Mouse (Mus musculus): ENCODE data around the gene Ccdc62. TPM values are rescaled to one million over a fixed set of nuclear protein-coding genes. Genes with fewer than 3 reads are reported as not detected.

The Ccdc62 gene
- total RNA-seq, 2 experiments from 2014 or later = 2.9 to 3.3 TPM

DNA sequence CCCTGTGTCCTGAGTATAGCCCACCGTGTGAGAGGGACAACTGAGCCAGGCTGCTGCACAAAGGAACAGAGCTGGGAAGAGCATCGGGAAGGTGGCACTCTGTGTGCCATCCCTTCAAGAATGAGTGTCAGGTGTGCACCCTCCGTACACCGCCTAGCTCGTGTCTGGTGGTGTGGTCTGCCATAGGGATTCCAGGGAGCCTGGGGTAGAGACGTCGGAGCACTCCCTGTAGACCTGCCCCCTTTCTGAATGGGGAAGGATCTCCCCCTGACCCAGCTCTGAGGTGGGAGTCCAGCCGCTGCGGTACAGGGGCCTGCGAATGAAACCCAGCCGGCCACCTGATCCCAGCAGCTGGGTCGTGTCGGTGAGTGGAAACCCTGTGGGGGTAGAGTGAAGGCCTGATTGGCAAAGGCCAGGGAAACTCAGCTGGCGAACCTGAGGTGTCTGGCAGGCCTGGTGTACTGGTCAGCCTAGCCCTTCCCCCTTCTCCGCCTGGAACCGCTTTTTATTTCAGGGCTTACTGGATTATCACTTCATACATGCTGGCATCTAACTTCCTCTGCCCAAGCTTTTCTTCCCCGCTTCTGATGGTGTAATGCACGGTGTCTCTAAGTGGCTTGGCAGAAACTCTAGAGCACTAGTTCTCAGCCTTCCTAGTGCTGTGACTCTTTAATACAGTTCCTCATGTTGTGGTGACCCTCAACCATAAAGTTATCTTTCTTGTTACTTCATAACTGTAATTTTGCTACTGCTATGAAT lies 48.9 kb downstream of the Ccdc62 start:
- no peak for DNase-seq

DNA sequence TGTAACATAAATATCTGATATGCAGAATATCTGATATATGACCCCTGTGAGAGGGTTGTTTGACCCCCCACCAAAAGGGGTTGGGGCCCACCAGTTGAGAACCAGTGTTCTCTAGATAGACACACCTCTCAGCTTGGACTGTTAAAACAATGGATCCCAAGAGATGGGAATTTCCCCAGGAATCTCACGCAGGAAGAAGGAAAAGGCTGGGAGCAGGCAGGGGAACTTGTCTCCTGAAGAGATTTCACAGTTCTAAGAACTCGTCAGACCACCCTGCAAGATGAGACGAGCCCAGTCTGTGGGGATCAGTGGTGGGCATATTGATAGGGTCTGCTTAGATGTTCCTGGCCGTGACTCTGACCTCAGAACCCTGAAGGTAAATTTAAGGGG lies 49.5 kb downstream of the Ccdc62 start:
- DNase-seq = no peak

DNA sequence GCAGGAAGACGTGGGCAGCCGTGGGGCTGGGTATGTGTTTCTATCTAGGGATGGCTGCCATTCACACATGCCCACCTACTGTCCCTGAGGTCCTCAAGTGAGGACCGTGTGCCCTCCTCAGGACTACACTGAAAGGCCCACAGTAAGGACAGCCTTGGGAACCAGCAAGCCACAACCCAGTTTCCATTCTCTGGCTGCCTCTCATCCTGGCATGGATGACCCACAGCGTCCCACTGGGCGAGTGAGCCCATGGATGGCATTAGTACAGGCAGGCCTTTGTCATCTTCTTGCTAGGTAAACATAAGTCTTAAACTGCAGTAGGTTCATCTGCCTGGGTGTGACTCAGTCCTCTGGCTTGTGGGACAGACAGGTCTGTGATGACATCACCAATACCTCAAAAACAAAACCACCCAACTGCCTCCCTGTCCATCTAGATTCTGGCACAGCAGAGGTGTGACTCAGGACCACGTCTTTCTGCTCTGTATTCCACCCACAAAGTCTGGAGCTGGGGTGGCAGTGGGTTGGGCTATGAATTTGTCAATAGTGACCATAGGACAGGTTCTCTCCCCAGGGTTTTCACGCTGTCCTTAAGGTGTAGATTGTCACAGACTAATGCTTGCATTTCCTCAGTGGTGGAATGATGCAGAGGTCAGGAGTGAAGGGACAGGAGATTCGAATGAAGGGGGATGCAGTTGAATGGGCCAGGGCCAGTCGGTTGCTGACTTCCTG lies 50.2 kb downstream of the Ccdc62 start:
- DNase-seq = no peak

DNA sequence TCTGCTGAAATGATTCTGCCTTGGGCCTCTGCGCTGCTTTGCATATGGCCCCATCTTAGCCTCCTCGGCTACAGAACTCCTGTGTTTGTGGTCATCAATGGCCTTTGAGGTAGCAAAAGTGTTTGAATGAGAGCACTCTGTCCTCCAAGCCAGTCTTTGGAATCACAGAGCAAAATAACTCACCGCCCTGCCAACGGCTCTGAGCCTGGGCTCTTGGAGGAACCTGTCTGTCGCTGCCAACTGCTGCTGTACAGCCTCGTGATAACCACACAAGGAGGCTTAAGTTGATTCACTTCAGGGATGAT lies 50.7 kb downstream of the Ccdc62 start:
- no peak for DNase-seq

DNA sequence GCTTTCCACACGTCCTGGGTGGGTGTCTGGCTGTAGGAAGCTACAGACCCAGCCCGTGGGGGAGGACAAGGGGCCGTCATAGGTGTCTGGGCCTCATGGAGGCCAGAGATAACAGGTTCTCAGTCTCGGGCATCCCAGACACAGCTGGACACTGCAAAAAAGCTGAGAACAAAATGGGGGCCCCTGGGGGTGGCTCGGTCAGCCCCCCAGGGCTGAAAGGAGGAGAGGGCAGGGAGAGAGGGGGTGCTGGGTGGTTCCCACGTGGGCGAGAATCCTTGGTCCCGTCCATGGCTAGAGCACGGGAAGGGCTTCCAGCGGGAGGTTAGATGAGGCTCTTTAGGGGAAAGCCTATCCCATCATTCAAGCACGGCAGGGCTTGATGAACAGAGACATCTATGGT lies 52.4 kb downstream of the Ccdc62 start:
- no peak for DNase-seq

- no peak for DNase-seq
These were observed 55.0 kb downstream of the Ccdc62 start for GRCm38 (mm10) chr5:123985434-123985833.

DNA sequence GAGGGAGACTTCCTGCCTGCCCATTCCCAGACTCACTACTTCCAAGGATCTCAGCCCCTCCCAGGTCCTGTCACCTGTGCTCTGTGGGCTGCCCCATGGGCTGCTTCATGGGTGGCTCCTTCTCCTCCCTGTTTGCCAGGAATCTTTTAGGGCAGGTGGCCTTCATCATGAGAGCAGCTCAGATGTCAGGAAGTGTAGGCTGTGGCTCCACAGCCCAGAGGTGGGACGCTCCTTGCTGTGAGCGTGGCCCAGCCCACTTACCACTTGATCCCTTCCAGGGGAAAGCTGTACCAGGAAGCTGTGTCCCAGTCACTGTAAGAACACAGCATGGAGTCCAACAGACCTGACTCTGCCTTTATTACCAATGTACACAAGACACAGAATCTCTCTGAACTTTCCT lies 56.4 kb downstream of the Ccdc62 start:
- DNase-seq = no peak

DNA sequence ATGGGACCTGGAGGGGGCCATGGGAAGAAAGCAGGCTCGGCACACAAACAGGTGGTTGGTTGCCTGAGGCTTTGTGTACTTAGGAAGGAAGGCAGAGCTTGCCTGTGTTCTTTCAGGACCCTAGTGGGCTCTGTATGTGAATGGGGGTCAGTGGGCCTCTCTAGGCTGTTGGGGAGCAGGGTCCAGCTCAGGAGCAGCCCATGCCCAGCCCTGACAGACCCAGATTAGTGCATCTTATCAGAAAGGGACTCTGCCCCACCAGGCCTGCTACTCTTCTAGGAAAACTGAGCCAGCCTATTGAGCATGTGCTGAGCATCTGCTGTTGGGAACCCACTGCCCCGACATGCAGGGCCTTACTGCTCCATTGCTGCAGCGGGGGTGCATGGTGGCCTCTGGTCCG lies 57.0 kb downstream of the Ccdc62 start:
- DNase-seq = no peak

GRCm38 (mm10) chr5:123989941-123990885 lies 59.7 kb downstream of the Ccdc62 start:
- no peak for DNase-seq

GRCm38 (mm10) chr5:123991321-123991720 lies 60.8 kb downstream of the Ccdc62 start:
- no peak for DNase-seq

DNA sequence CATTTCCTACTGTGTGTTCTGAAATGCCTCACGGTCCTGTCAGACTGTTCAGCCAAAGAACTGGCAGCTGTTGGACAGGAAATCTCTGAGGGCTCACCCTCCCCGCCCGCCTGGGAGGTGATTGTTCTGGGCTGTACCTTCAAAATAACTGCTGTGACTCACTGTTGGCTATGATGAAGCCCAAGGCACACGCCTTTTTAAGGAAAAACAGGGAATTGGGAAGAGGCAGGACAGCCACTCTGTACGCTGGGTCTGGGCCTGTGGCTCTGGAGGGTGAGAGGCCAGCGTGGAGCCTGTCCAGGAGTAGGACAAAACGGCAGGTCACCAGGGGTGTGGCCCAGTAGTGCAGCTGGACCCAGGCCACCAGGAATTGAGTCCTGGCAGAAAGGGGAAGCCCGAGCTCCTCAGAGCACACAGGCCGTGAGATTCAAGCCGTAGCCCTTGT lies 61.7 kb downstream of the Ccdc62 start:
- DNase-seq = peak in 1 of 2 experiments; percentile 64

- DNase-seq = peak; percentile 85 to 86
These were observed 62.3 kb downstream of the Ccdc62 start for GRCm38 (mm10) chr5:123992794-123993193.

DNA sequence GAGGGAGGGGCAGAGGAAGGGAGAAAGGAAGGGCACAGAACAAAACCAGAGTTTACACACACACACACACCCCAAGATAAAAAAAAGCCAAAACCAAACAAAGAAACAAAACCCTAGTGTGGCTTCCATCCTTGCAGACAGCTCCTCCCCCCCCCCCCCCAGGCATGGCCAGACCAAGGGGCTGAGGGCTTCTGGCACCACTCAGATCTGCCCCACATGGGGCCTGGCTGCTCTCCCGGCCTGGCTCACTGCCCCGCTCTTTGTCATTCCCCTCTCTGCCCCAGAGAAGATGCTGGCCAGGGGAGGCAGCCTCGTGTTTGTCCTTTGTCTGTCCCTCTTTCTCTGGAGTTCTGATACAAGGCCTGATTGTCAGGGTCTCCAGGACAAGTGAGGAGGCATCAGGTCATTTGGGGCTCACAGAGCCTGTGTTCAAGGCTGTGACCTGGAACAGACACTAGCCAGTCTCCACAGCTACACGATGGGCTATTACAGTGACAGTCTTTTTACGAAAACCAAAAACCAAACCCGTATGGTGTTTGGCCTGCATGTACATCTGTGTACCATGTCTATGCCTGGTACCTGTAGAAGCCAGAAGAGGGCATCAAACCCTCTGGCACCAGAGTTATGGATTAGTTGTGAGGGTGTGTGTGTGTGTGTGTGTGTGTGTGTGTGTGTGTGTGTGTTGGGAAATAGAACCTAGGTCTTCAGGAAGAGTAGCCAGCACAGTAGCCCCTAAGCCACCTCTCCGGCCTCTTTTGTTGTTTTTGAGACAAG lies 63.0 kb downstream of the Ccdc62 start:
- no peak for DNase-seq

- no peak for DNase-seq
These were observed 64.0 kb downstream of the Ccdc62 start for GRCm38 (mm10) chr5:123994468-123994867.

GRCm38 (mm10) chr5:123995388-123995787 lies 64.9 kb downstream of the Ccdc62 start:
- no peak for DNase-seq

DNA sequence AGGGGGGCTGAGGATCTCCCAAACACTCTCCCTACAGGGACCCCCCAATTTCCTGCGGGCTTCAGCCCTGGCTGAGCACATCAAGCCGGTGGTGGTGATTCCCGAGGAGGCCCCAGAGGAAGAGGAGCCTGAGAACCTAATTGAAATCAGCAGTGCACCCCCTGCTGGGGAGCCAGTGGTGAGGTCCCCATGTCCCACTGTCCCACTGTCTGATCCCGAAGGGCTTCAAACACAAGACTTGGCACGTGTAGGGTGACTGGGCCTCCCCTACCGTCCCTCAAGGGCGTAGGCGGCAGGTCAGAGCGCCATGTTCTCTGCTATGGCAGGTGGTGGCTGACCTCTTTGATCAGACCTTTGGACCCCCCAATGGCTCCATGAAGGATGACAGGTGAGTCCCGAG lies 65.7 kb downstream of the Ccdc62 start:
- DNase-seq = peak; percentile 51 to 70

- no peak for DNase-seq
These were observed 66.2 kb downstream of the Ccdc62 start for GRCm38 (mm10) chr5:123996695-123997094.

DNA sequence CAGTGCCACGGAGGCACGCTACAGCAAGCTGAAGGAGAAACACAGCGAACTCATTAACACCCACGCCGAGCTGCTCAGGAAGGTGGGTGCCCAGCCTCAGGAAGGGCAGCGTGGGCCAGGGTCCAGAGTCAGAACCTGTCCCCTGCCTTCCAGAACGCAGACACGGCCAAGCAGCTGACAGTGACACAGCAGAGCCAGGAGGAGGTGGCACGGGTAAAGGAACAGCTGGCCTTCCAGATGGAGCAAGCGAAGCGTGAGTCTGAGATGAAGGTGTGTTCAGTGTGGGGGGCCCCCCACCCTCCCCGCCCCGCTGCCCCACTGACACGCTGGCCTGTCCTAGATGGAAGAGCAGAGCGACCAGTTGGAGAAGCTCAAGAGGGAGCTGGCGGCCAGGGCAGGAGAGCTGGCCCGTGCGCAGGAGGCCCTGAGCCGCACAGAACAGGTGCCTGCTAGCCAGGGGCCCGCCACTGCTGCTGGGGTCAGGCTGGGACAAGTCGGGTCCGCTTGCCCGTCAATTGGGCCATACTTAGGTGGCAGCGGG lies 66.8 kb downstream of the Ccdc62 start:
- DNase-seq = no peak

- no peak for DNase-seq
These were observed 67.3 kb downstream of the Ccdc62 start for GRCm38 (mm10) chr5:123997811-123998210.

DNA sequence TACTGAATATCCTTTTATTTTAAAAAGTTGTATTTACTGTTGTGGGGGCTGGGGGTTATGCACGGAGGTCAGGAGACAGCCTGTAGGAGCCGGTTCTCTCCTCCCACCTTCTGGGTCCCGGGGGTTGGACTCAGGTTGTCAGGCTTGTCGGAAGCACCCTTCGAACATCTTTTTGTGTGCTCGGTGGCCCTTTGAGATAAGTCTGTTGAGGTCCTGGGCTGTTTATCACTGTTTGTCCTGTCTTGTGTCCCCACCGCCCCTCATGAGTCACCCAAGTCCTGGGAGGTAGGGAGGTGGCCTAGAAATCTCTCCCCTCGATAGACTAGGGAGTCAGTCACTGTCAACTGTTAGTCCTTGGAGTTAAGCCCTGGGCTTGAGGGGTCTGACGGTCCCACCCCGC lies 67.9 kb downstream of the Ccdc62 start:
- DNase-seq = no peak

- DNase-seq = peak; percentile 91 to 92
These were observed 70.3 kb downstream of the Ccdc62 start for GRCm38 (mm10) chr5:124000824-124001223.

DNA sequence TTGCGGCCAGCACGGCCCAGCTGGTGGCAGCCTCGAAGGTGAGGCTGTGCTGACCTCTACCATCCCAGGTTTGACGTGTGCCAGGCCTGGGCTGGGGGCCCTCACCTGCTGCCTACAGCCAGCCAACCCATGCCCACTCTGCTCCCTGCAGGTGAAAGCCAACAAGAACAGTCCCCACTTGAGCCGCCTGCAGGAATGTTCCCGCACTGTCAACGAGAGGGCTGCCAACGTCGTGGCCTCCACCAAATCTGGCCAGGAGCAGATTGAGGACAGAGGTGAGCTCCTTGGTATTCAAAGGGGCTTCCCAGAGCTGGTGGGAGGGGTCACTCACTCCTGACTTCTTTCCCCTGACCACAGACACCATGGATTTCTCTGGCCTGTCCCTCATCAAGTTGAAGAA lies 70.8 kb downstream of the Ccdc62 start:
- DNase-seq = no peak

All from adrenal gland, postnatal 36 days (tissue).